ENCODE assay signal across 8 mouse cellular contexts in the genomic region with DNA sequence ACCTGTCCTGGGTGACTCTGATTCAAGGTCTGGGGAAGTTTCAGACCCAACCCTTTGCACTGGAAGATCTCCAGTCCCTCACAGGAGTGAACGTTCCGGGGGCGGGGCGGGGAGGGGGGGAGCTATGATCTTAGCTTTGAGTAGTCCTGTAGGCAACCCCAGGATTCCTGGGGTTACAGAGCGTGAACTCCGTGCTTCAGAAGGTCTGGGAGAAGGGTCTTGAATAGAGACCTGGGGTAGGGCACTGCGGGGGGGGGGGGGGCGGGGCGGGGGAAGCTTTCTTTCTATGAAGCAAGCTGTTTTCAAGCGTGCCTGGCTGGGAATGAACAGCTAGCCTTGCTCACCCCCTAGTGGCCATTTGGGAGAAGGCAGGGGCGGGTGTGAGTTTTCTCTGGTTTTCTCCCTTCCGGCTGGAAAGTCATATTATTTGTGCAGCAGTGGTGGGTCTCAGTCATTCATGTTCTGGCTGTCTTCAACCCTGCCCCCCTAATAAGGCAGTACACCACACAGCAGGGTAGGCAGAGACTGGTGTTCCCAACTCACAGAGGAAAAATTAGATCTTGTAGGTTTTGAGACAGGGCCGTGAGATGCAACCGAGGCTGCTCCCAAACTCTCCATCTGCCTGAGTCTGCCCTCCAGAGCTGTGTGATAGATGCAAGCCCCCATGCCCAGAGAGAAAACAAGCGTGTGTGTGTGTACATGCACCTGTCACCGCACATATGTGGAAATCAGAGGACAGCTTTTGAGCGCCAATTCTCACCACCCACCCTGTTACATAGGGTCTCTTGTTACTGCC. TPM values are rescaled to one million over a fixed set of nuclear protein-coding genes. Genes with fewer than 3 reads are reported as not detected.
DNase-seq lines count a peak whose midpoint lies in the region; ATAC-seq and TF ChIP-seq lines count a peak whose summit lies in the region.

No protein-coding gene starts in this region.

- H3K27me3 ChIP-seq in forebrain, embryonic 11.5 days (ENCODE audit: control insufficient read depth, insufficient read depth, low read length): no peaks in the 10 kb centered on the region
- H3K27me3 ChIP-seq in liver, embryonic 14.5 days (ENCODE audit: control insufficient read depth, insufficient read depth, low read length): no peaks in the 10 kb centered on the region
- no peaks in the 10 kb centered on the region for H3K27me3 ChIP-seq in neural tube, embryonic 12.5 days (replicated peaks)
- no peaks in the 10 kb centered on the region for H3K27me3 ChIP-seq in stomach, postnatal 0 days (ENCODE audit: control insufficient read depth, insufficient read depth, low read length)

- intact Hi-C loops in heart, postnatal 10 days (cut with DNase I): loop anchor here (1.0 to 10.0 kb wide), 4 partner anchors 66 to 423 kb away; no protein-coding TSS in a partner anchor

- ATAC-seq in forebrain, embryonic 11.5 days (replicated peaks; ENCODE audit: low FRiP score): peak; percentile 84
- ATAC-seq in liver, embryonic 14.5 days (ENCODE audit: insufficient read depth): peak; percentile 31; the same call in 1 of the 2 replicates
- ATAC-seq in neural tube, embryonic 12.5 days (ENCODE audit: low FRiP score, low read depth): peak; percentile 71
- peak; percentile 23; the same call in 1 of the 2 replicates for ATAC-seq in stomach, postnatal 0 days (ENCODE audit: low FRiP score, low TSS enrichment)

- peak overlapping the region; percentile 12 for H3K9ac ChIP-seq in forebrain, embryonic 11.5 days (ENCODE audit: low read length)
- H3K9ac ChIP-seq in liver, embryonic 14.5 days (replicated peaks): no peak overlapping the region
- no peak overlapping the region for H3K9ac ChIP-seq in neural tube, embryonic 12.5 days
- no peak overlapping the region for H3K9ac ChIP-seq in stomach, postnatal 0 days (ENCODE audit: low read length)

- H3K4me2 ChIP-seq in forebrain, embryonic 11.5 days (ENCODE audit: low read depth, low read length, severe bottlenecking): peak overlapping the region; percentile 42
- no peak overlapping the region for H3K4me2 ChIP-seq in liver, embryonic 14.5 days (ENCODE audit: low read depth)
- H3K4me2 ChIP-seq in neural tube, embryonic 12.5 days (replicated peaks): peak overlapping the region; percentile 56
- H3K4me2 ChIP-seq in stomach, postnatal 0 days (replicated peaks; ENCODE audit: low read depth): peak overlapping the region; percentile 20; the same call in 1 of the 2 replicates

- 19% methylated on average over 17 of the region's 17 CpGs for WGBS in forebrain, embryonic 11.5 days
- WGBS in liver, embryonic 14.5 days (ENCODE audit: insufficient replicate concordance): 15% methylated on average over 16 of the region's 17 CpGs
- WGBS in neural tube, embryonic 12.5 days: 23% methylated on average over 14 of the region's 17 CpGs
- 22% methylated on average over 14 of the region's 17 CpGs for WGBS in stomach, postnatal 0 days

- 0 out of 2 replicates have a peak, but pooled peaks cover 2% of the 10 kb centered on the region for H3K4me1 ChIP-seq in forebrain, embryonic 11.5 days (replicated peaks; ENCODE audit: control insufficient read depth, insufficient read depth, low read length)
- no peaks in the 10 kb centered on the region for H3K4me1 ChIP-seq in liver, embryonic 14.5 days (replicated peaks; ENCODE audit: control insufficient read depth in 2 of 2, insufficient read depth in 2 of 2, low read length in 1 of 2)
- no peaks in the 10 kb centered on the region for H3K4me1 ChIP-seq in neural tube, embryonic 12.5 days
- H3K4me1 ChIP-seq in stomach, postnatal 0 days (replicated peaks; ENCODE audit: control insufficient read depth, insufficient read depth): no peaks in the 10 kb centered on the region

- DNase-seq in CD4-positive helper T cell, adult 2 months (ENCODE audit: low read depth, low spot score): peak; percentile 53
- peak; percentile 86 for DNase-seq in brain, embryonic 14.5 days (ENCODE audit: low read depth)
- peak; percentile 95 for DNase-seq in forebrain, embryonic 11.5 days (ENCODE audit: low spot score)
- peak; percentile 81 to 92 for DNase-seq in heart, postnatal 10 days
- DNase-seq in kidney, postnatal 4 days: peak; percentile 92 to 93
- peak; percentile 17 to 26 (median 25) for DNase-seq in liver, embryonic 14.5 days (ENCODE audit: low read depth in 3 of 3, low spot score in 3 of 3)
- peak; percentile 87 for DNase-seq in stomach, postnatal 0 days (ENCODE audit: low spot score)

- no peaks in the 10 kb centered on the region for H3K36me3 ChIP-seq in forebrain, embryonic 11.5 days (ENCODE audit: control insufficient read depth, insufficient read depth, low read length)
- H3K36me3 ChIP-seq in liver, embryonic 14.5 days (replicated peaks; ENCODE audit: control insufficient read depth, insufficient read depth, low read depth): no peaks in the 10 kb centered on the region
- H3K36me3 ChIP-seq in neural tube, embryonic 12.5 days: no peaks in the 10 kb centered on the region
- no peaks in the 10 kb centered on the region for H3K36me3 ChIP-seq in stomach, postnatal 0 days (ENCODE audit: control insufficient read depth, insufficient read depth, low read length)

- peak; percentile 96 for TF ChIP-seq CTCF in brain, embryonic 14.5 days (IDR thresholded peaks at IDR 0.05; ENCODE audit: borderline replicate concordance, extremely low read depth, insufficient read depth, insufficient read length)
- TF ChIP-seq CTCF in liver, embryonic 14.5 days (IDR thresholded peaks at IDR 0.05; ENCODE audit: low read depth): peak; percentile 81
- TF ChIP-seq CTCF in stomach, postnatal 0 days (IDR thresholded peaks at IDR 0.05; ENCODE audit: low read depth): peak; percentile 82

- H3K27ac ChIP-seq in forebrain, embryonic 11.5 days (ENCODE audit: low read depth, low read length): no peak overlapping the region
- no peak overlapping the region for H3K27ac ChIP-seq in liver, embryonic 14.5 days
- H3K27ac ChIP-seq in neural tube, embryonic 12.5 days: no peak overlapping the region
- H3K27ac ChIP-seq in stomach, postnatal 0 days (replicated peaks): 0 out of 2 replicates have a peak overlapping the region, but pooled peaks have one; percentile 18

- no peak for TF ChIP-seq EP300 in liver, embryonic 14.5 days (IDR thresholded peaks at IDR 0.05; ENCODE audit: low read depth)
- TF ChIP-seq EP300 in stomach, postnatal 0 days (optimal IDR thresholded peaks at IDR 0.05): no peak

- peak overlapping the region; percentile 17; the same call in 1 of the 2 replicates for H3K4me3 ChIP-seq in forebrain, embryonic 11.5 days (ENCODE audit: low read depth, low read length)
- H3K4me3 ChIP-seq in liver, embryonic 14.5 days (ENCODE audit: insufficient read depth in 1 of 2, low read depth in 2 of 2, low read length in 2 of 2): no peak overlapping the region
- H3K4me3 ChIP-seq in neural tube, embryonic 12.5 days: peak overlapping the region; percentile 23
- H3K4me3 ChIP-seq in stomach, postnatal 0 days (ENCODE audit: low read depth, low read length): no peak overlapping the region

- TF ChIP-seq POLR2A in brain, embryonic 14.5 days (IDR thresholded peaks at IDR 0.05; ENCODE audit: borderline replicate concordance, extremely low read depth, insufficient read depth, insufficient read length, poor library complexity, severe bottlenecking): no peak

- H3K9me3 ChIP-seq in forebrain, embryonic 11.5 days (ENCODE audit: control insufficient read depth, low read length): no peaks in the 10 kb centered on the region
- H3K9me3 ChIP-seq in liver, embryonic 14.5 days (ENCODE audit: control insufficient read depth, low read length): no peaks in the 10 kb centered on the region
- H3K9me3 ChIP-seq in neural tube, embryonic 12.5 days: no peaks in the 10 kb centered on the region
- H3K9me3 ChIP-seq in stomach, postnatal 0 days (ENCODE audit: control insufficient read depth, low read length): no peaks in the 10 kb centered on the region

RNA-seq across cellular contexts. Expression of a gene that starts 12.0 kb away (rescaled TPM):
- polyA plus RNA-seq in brain, embryonic 14.5 days (2012; rRNA removed): 0.37 and 0.72 TPM in 2 replicates
- not detected in 2 replicates for polyA plus RNA-seq in forebrain, embryonic 11.5 days (2014; fragmentation: Nextera tagmentation; extraction: Ambion mirVana)
- 1 to 10 TPM in 1 of 2 experiments, under 1 TPM in 1; 0.84 to 2.4 TPM for total RNA-seq in heart, postnatal 10 days (2021)
- polyA plus RNA-seq in liver, embryonic 14.5 days (2012; rRNA removed): 0.51 and 0.60 TPM in 2 replicates
- 0.19 and 0.89 TPM in 2 replicates for polyA plus RNA-seq in liver, embryonic 14.5 days (2014; fragmentation: Nextera tagmentation; extraction: Ambion mirVana)
- polyA plus RNA-seq in neural tube, embryonic 12.5 days (2016; fragmentation: Nextera tagmentation; extraction: Ambion mirVana): 0.09 and 0.15 TPM in 2 replicates
- polyA plus RNA-seq in stomach, postnatal 0 days (2015; fragmentation: Nextera tagmentation; extraction: Ambion mirVana): 0.53 and 1.6 TPM in 2 replicates

RNA-seq across cellular contexts. Expression of a gene that starts 54.6 kb away (rescaled TPM):
- polyA plus RNA-seq in brain, embryonic 14.5 days (2012; rRNA removed): 0.56 and 1.0 TPM in 2 replicates
- 0.71 and 1.2 TPM in 2 replicates for polyA plus RNA-seq in forebrain, embryonic 11.5 days (2014; fragmentation: Nextera tagmentation; extraction: Ambion mirVana)
- under 1 TPM; 0.20 to 0.34 TPM for total RNA-seq in heart, postnatal 10 days (2021)
- polyA plus RNA-seq in liver, embryonic 14.5 days (2012; rRNA removed): 0.02 TPM in 1 of 2 replicates, not detected in the other
- not detected in 2 replicates for polyA plus RNA-seq in liver, embryonic 14.5 days (2014; fragmentation: Nextera tagmentation; extraction: Ambion mirVana)
- 0.20 and 0.32 TPM in 2 replicates for polyA plus RNA-seq in neural tube, embryonic 12.5 days (2016; fragmentation: Nextera tagmentation; extraction: Ambion mirVana)
- 0.38 and 0.46 TPM in 2 replicates for polyA plus RNA-seq in stomach, postnatal 0 days (2015; fragmentation: Nextera tagmentation; extraction: Ambion mirVana)

Comparison
In these comparisons a context has a peak if more than half of its experiments do, and no peak if none do; other contexts are left out.
1. DNase-seq: peak in every context shown above with its lines; median percentile 95 in forebrain, embryonic 11.5 days; 92 in kidney, postnatal 4 days; 87 in stomach, postnatal 0 days; 86 in heart, postnatal 10 days; 86 in brain, embryonic 14.5 days; 53 in CD4-positive helper T cell, adult 2 months; 25 in liver, embryonic 14.5 days.
2. ATAC-seq: peak in every context shown above with its lines; median percentile 84 in forebrain, embryonic 11.5 days; 71 in neural tube, embryonic 12.5 days; 31 in liver, embryonic 14.5 days; 23 in stomach, postnatal 0 days.
3. H3K4me3 ChIP-seq: peak in forebrain, embryonic 11.5 days (single experiment) and neural tube, embryonic 12.5 days (single experiment); none in liver, embryonic 14.5 days (0 of 2) and stomach, postnatal 0 days (single experiment).
4. Peak in every context shown above with its lines, with median percentiles within 50 percentile points of each other: CTCF ChIP-seq.